Mouse (Mus musculus) gastrocnemius, adult 2 months (tissue): ENCODE measurements at regions not wholly inside any gene's neighbourhood (a gene's known extent, or its start where the extent isn't known, plus 50 kb on each side); places are given as distances from the start of the nearest gene placed in this dataset.

Experiments
- DNase-seq: peaks from one replicate; pipeline ENCODE4 v3.0.0; 2022
- H3K27ac ChIP-seq: fragments of 200-600 bp; 2 replicates; pipeline ENCODE4 v1.8.1; 2022; ENCODE audit warnings: mild to moderate bottlenecking
- H3K4me3 ChIP-seq: fragments of 200-600 bp; 2 replicates; pipeline ENCODE4 v1.8.1; 2022; ENCODE audit warnings: mild to moderate bottlenecking, moderate library complexity
- CTCF ChIP-seq: fragments of 200-600 bp; IDR thresholded peaks from 2 replicates; pipeline ENCODE4 v1.8.1; 2022; ENCODE audit warnings: antibody characterized with exemption, mild to moderate bottlenecking, moderate library complexity
- intact Hi-C: fragments of 180-260 bp; cut with DNase I; formaldehyde crosslinking; loops from one replicate; pipeline ENCODE4 v1.15.1; 2025

DNA sequence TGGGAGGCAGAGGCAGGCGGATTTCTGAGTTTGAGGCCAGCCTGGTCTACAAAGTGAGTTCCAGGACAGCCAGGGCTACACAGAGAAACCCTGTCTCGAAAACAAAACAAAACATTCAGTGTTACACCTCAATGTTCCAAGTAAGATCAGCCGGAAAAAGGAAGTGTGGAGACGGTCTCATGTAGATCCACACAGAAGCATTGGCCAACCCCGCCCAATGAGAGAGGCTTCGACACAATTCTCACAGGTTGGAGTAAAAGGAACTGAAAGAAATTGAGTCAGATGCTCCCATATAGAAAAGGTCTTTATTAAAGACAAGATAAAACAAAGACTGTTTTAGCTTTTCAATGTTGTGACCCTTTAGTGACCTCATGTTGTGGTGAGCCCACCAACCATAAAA, 190.3 kb upstream of the Mkln1 start:
- H3K4me3 ChIP-seq = no peak overlapping the region
- peak overlapping the region; percentile 67; the same call in 1 of the 2 replicates for H3K27ac ChIP-seq
- DNase-seq = peak; percentile 16
- no peak for TF ChIP-seq CTCF
- intact Hi-C loops = no loop called here

- TF ChIP-seq CTCF = no peak
- intact Hi-C loops = no loop called here
- peak; percentile 12 for DNase-seq
- Histone ChIP-seq H3K4me3 (peak overlapping the region; percentile 19; the same call in 1 of the 2 replicates), H3K27ac (no peak overlapping the region)
Observed at GRCm38 (mm10) chr6:31209411-31210139, 189.0 kb upstream of the Mkln1 start.

- peak; percentile 14 for DNase-seq
- Histone ChIP-seq H3K4me3 (0 out of 2 replicates have a peak overlapping the region, but pooled peaks have one; percentile 19), H3K27ac (no peak overlapping the region)
- intact Hi-C loops = no loop called here
- peak; percentile 27; the same call in 1 of the 2 replicates for TF ChIP-seq CTCF
Observed at GRCm38 (mm10) chr6:31210209-31210714, 188.3 kb upstream of the Mkln1 start.

DNA sequence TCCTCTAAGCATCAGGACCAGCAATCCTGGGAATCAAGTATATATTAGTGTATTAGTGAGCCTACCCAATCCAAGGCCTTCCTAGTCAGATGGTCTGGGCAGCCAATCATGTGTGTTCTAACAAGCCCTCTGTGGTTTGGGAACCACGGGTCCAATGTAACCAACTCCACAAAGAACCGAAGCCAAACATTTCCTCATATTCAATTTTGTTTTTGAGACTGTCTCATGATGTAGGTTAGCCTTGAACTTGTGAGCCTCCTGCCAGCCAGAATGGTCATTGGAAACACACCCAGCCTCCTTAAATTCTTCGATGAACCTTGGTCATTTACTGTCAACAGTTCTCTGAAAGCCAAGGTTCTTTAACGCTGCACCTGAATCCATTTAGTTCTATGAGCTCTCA, 187.4 kb upstream of the Mkln1 start:
- peak overlapping the region; percentile 20; the same call in 1 of the 2 replicates for H3K27ac ChIP-seq
- intact Hi-C loops = no loop called here
- no peak overlapping the region for H3K4me3 ChIP-seq
- TF ChIP-seq CTCF = no peak
- peak; percentile 5 for DNase-seq

- intact Hi-C loops = loop anchor here (2.0 kb wide), 1 partner anchor 17 kb away; no protein-coding TSS in a partner anchor
- DNase-seq = peak; percentile 10
- Histone ChIP-seq H3K27ac (no peak overlapping the region), H3K4me3 (no peak overlapping the region)
- no peak for TF ChIP-seq CTCF
Observed at GRCm38 (mm10) chr6:31211616-31212015, 186.9 kb upstream of the Mkln1 start.

- intact Hi-C loops = loop anchor here (2.0 kb wide), 1 partner anchor 17 kb away; no protein-coding TSS in a partner anchor
- TF ChIP-seq CTCF = no peak
- DNase-seq = peak; percentile 16
- H3K4me3 ChIP-seq = peak overlapping the region; percentile 7; the same call in 1 of the 2 replicates
- H3K27ac ChIP-seq = no peak overlapping the region
Observed at GRCm38 (mm10) chr6:31212080-31212479, 186.5 kb upstream of the Mkln1 start.

- Histone ChIP-seq H3K27ac (peak overlapping the region; percentile 52; the same call in 1 of the 2 replicates), H3K4me3 (peak overlapping the region; percentile 30)
- TF ChIP-seq CTCF = no peak
- DNase-seq = peak; percentile 9
- intact Hi-C loops = loop anchor here (2.0 kb wide), 1 partner anchor 18 kb away; no protein-coding TSS in a partner anchor
Observed at GRCm38 (mm10) chr6:31212694-31213093, 185.8 kb upstream of the Mkln1 start.

- DNase-seq = no peak
- TF ChIP-seq CTCF = peak; percentile 5; the same call in 1 of the 2 replicates
- Histone ChIP-seq H3K27ac (peak overlapping the region; percentile 52; the same call in 1 of the 2 replicates), H3K4me3 (peak overlapping the region; percentile 30)
- intact Hi-C loops = loop anchor here (2.0 kb wide), 1 partner anchor 18 kb away; no protein-coding TSS in a partner anchor
Observed at GRCm38 (mm10) chr6:31213161-31213560, 185.4 kb upstream of the Mkln1 start.

GRCm38 (mm10) chr6:31215661-31216060, 182.9 kb upstream of the Mkln1 start:
- TF ChIP-seq CTCF = no peak
- intact Hi-C loops = loop anchor here (5.0 kb wide), 2 partner anchors 182 to 242 kb away; partner anchors contain the start of gene Mkln1
- DNase-seq = no peak
- Histone ChIP-seq H3K27ac (peak overlapping the region; percentile 98), H3K4me3 (peak overlapping the region; percentile 80)

- Histone ChIP-seq H3K27ac (peak overlapping the region; percentile 98), H3K4me3 (peak overlapping the region; percentile 80)
- peak; percentile 29; the same call in 1 of the 2 replicates for TF ChIP-seq CTCF
- DNase-seq = peak; percentile 96
- intact Hi-C loops = loop anchor here (5.0 kb wide), 2 partner anchors 181 to 241 kb away; partner anchors contain the start of gene Mkln1
Observed at GRCm38 (mm10) chr6:31216206-31217059, 182.1 kb upstream of the Mkln1 start.

GRCm38 (mm10) chr6:31217060-31217541, 181.4 kb upstream of the Mkln1 start:
- intact Hi-C loops = loop anchor here (5.0 kb wide), 2 partner anchors 180 to 240 kb away; partner anchors contain the start of gene Mkln1
- peak overlapping the region; percentile 80 for H3K4me3 ChIP-seq
- no peak for TF ChIP-seq CTCF
- H3K27ac ChIP-seq = peak overlapping the region; percentile 98
- DNase-seq = peak; percentile 69

GRCm38 (mm10) chr6:31217641-31218138, 180.8 kb upstream of the Mkln1 start:
- intact Hi-C loops = loop anchor here (5.0 kb wide), 2 partner anchors 180 to 240 kb away; partner anchors contain the start of gene Mkln1
- peak overlapping the region; percentile 98 for H3K27ac ChIP-seq

More at GRCm38 (mm10) chr6:31217641-31218138, 180.8 kb upstream of the Mkln1 start:
- TF ChIP-seq CTCF = no peak
- DNase-seq = peak; percentile 82
- peak overlapping the region; percentile 80 for H3K4me3 ChIP-seq
